Mouse (Mus musculus): ENCODE data around the gene Dbt. TPM values are rescaled to one million over a fixed set of nuclear protein-coding genes. Genes with fewer than 3 reads are reported as not detected.
A peak's percentile ranks its signal among the peaks of the same experiment; 100 is the strongest.

The Dbt gene
- polyA plus RNA-seq, 1 experiment from 2014 or later = 16.9 TPM

DNA sequence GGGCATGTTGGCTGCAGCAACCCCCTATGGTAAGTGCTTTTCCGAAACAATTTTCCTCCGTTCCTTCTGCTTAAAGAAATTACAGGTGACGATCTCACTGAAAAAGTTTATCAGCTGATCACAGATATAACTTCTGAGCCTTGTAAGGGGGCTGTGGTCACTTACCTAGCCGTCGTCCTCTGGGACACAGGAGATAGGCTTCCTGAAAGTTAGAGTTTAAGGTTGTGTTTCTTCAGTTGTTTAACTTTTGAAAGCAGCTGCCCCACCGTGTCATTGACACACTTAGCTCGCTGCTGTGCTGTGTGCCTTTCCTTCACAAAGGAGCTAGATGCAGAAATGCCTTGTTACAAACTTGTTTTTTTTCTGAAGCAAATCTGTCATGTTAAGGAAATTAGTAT lies 50.2 kb downstream of the Dbt start:
- no peaks in the 10 kb centered on the region for H3K9me3 ChIP-seq (ENCODE audit: control insufficient read depth, low read length)
- no peak for ATAC-seq
- H3K4me1 ChIP-seq (replicated peaks; ENCODE audit: control insufficient read depth, insufficient read depth, low read length) = no peaks in the 10 kb centered on the region
- H3K4me3 ChIP-seq (replicated peaks; ENCODE audit: low read length) = no peak overlapping the region
- WGBS = 84% methylated on average over 7 of the region's 7 CpGs
- no peak overlapping the region for H3K9ac ChIP-seq (replicated peaks; ENCODE audit: low read depth, low read length)
- H3K36me3 ChIP-seq (ENCODE audit: control insufficient read depth, insufficient read depth) = no peaks in the 10 kb centered on the region
- H3K4me2 ChIP-seq (ENCODE audit: low read length) = no peak overlapping the region
- no peak overlapping the region for H3K27ac ChIP-seq (ENCODE audit: low read length)
- no peaks in the 10 kb centered on the region for H3K27me3 ChIP-seq (replicated peaks; ENCODE audit: control insufficient read depth, insufficient read depth, low read length)

GRCm38 (mm10) chr3:116570628-116571027 lies 57.8 kb downstream of the Dbt start:
- ATAC-seq = no peak
- no peak overlapping the region for H3K4me2 ChIP-seq (ENCODE audit: low read length)
- no peak overlapping the region for H3K9ac ChIP-seq (replicated peaks; ENCODE audit: low read depth, low read length)
- H3K4me3 ChIP-seq (replicated peaks; ENCODE audit: low read length) = no peak overlapping the region
- no peaks in the 10 kb centered on the region for H3K27me3 ChIP-seq (replicated peaks; ENCODE audit: control insufficient read depth, insufficient read depth, low read length)
- no peaks in the 10 kb centered on the region for H3K36me3 ChIP-seq (ENCODE audit: control insufficient read depth, insufficient read depth)
- WGBS = 79% methylated on average over 2 of the region's 2 CpGs
- no peaks in the 10 kb centered on the region for H3K4me1 ChIP-seq (replicated peaks; ENCODE audit: control insufficient read depth, insufficient read depth, low read length)
- no peak overlapping the region for H3K27ac ChIP-seq (ENCODE audit: low read length)
- no peaks in the 10 kb centered on the region for H3K9me3 ChIP-seq (ENCODE audit: control insufficient read depth, low read length)

GRCm38 (mm10) chr3:116577286-116577685 lies 64.4 kb downstream of the Dbt start:
- H3K4me2 ChIP-seq (ENCODE audit: low read length) = no peak overlapping the region
- H3K4me3 ChIP-seq (replicated peaks; ENCODE audit: low read length) = no peak overlapping the region
- ATAC-seq = no peak
- H3K36me3 ChIP-seq (ENCODE audit: control insufficient read depth, insufficient read depth) = peaks cover 14% of the 10 kb centered on the region
- H3K4me1 ChIP-seq (replicated peaks; ENCODE audit: control insufficient read depth, insufficient read depth, low read length) = no peaks in the 10 kb centered on the region
- H3K9me3 ChIP-seq (ENCODE audit: control insufficient read depth, low read length) = no peaks in the 10 kb centered on the region
- no peak overlapping the region for H3K27ac ChIP-seq (ENCODE audit: low read length)
- H3K9ac ChIP-seq (replicated peaks; ENCODE audit: low read depth, low read length) = no peak overlapping the region
- no peaks in the 10 kb centered on the region for H3K27me3 ChIP-seq (replicated peaks; ENCODE audit: control insufficient read depth, insufficient read depth, low read length)
- WGBS = 69% methylated on average over 3 of the region's 3 CpGs

- peaks cover 31% of the 10 kb centered on the region for H3K36me3 ChIP-seq (ENCODE audit: control insufficient read depth, insufficient read depth)
- no peak overlapping the region for H3K9ac ChIP-seq (replicated peaks; ENCODE audit: low read depth, low read length)
- no peaks in the 10 kb centered on the region for H3K27me3 ChIP-seq (replicated peaks; ENCODE audit: control insufficient read depth, insufficient read depth, low read length)
- H3K27ac ChIP-seq (ENCODE audit: low read length) = no peak overlapping the region
- WGBS = 93% methylated on average over 9 of the region's 9 CpGs
- no peaks in the 10 kb centered on the region for H3K9me3 ChIP-seq (ENCODE audit: control insufficient read depth, low read length)
- ATAC-seq = no peak
- H3K4me2 ChIP-seq (ENCODE audit: low read length) = no peak overlapping the region
- H3K4me3 ChIP-seq (replicated peaks; ENCODE audit: low read length) = no peak overlapping the region
- H3K4me1 ChIP-seq (replicated peaks; ENCODE audit: control insufficient read depth, insufficient read depth, low read length) = no peaks in the 10 kb centered on the region
Measured at GRCm38 (mm10) chr3:116582201-116582600, 69.3 kb downstream of the Dbt start.

DNA sequence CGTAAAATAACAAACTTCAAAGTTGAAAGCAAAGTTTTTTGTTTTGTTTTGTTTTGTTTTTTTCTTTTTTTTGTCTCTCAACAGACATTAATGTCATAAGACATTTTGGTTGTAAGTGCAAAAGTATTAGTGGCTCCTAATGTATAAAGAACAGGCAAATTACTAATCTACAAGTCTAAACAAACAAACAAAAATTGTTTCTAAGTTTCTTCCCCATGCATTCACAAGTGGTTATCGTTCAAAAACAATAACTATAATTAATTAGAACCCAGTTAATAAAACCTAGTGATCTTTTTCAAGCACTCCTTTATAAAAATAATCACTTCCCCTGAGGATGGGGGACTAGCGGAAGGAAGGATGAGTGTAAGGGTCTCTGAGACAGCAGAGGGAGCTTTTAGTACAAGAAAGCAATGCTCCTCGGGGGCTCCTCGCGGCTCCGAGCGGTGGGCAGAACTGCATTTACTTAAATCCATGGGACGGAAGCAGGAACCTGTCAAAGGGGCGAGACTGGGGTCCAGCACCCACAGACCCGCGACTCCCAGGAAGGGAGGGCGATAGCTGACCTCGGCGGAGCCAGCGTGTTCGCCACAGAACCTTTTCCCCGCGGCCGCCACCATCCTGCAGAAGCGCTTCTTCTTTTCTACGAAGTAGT lies 81.3 kb downstream of the Dbt start:
- H3K4me2 ChIP-seq (ENCODE audit: low read length) = peak overlapping the region; percentile 47
- no peaks in the 10 kb centered on the region for H3K27me3 ChIP-seq (replicated peaks; ENCODE audit: control insufficient read depth, insufficient read depth, low read length)
- H3K9ac ChIP-seq (replicated peaks; ENCODE audit: low read depth, low read length) = peak overlapping the region; percentile 75
- H3K4me3 ChIP-seq (replicated peaks; ENCODE audit: low read length) = peak overlapping the region; percentile 62
- ATAC-seq = peak; percentile 84
- H3K27ac ChIP-seq (ENCODE audit: low read length) = peak overlapping the region; percentile 86
- H3K4me1 ChIP-seq (replicated peaks; ENCODE audit: control insufficient read depth, insufficient read depth, low read length) = peaks cover 11% of the 10 kb centered on the region
- no peaks in the 10 kb centered on the region for H3K9me3 ChIP-seq (ENCODE audit: control insufficient read depth, low read length)
- H3K36me3 ChIP-seq (ENCODE audit: control insufficient read depth, insufficient read depth) = peaks cover 12% of the 10 kb centered on the region
- whole genome bisulfite sequencing = 2% methylated on average over 21 of the region's 22 CpGs

DNA sequence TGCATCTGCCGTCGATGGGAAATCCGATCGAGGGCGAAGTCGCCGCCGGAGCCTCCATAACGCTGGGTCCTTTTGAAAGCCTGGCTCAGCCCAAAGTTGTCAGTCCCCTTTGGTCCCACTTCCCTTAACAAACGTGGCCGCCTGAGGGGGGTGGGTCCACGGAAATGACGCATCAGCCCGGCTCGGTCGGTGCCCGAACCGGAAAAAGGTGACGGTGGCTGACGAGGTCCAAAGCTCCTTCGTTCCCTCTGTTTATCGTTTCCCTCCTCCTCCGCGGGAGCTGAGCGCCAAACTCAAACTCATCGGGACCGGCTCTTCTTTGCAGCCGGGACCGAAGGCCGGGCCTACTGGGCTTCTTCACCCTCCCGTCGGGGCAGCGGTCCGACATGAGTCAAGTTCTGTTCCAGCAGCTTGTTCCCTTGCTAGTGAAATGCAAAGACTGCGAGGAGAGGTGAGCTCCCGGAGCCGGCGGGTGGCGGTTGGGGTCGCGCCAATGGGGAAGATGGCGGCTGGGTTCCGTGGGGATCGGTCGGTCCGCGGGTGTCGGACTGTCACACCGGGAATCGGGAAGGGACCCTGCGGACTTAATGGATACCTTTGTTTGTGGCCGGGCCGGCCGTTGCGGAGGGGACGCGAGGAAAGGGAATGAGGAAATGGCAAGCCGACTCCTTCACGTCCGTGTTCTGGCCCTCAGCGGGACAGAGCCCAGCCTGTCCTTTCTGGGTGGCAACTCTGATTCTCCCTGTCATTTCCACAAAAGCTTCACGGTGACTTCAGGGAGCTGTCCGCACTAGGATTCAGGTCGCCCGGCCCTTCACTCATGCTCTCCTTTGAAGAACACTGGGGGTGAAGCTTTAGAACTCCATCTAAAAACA lies 82.1 kb downstream of the Dbt start, which contains the start of gene Sass6:
Gene Sass6, plus strand, starts transcription at position 255 of the 875 bp plus-strand sequence.
- H3K27me3 ChIP-seq (replicated peaks; ENCODE audit: control insufficient read depth, insufficient read depth, low read length) = no peaks in the 10 kb centered on the region
- H3K9ac ChIP-seq (replicated peaks; ENCODE audit: low read depth, low read length) = peak within 1 kb of the TSS; percentile 75
- peak within 1 kb of the TSS; percentile 62 for H3K4me3 ChIP-seq (replicated peaks; ENCODE audit: low read length)
- peak within 1 kb of the TSS; percentile 81 for H3K4me2 ChIP-seq (ENCODE audit: low read length)
- peak within 1 kb of the TSS; percentile 86 for H3K27ac ChIP-seq (ENCODE audit: low read length)
- peaks cover 6% of the 10 kb centered on the region; the same call in 1 of the 2 replicates for H3K36me3 ChIP-seq (ENCODE audit: control insufficient read depth, insufficient read depth)
- ATAC-seq = peak; percentile 98
- H3K9me3 ChIP-seq (ENCODE audit: control insufficient read depth, low read length) = no peaks in the 10 kb centered on the region
- H3K4me1 ChIP-seq (replicated peaks; ENCODE audit: control insufficient read depth, insufficient read depth, low read length) = peaks cover 11% of the 10 kb centered on the region
- WGBS = under 1% methylated on average over 65 of the region's 65 CpGs

DNA sequence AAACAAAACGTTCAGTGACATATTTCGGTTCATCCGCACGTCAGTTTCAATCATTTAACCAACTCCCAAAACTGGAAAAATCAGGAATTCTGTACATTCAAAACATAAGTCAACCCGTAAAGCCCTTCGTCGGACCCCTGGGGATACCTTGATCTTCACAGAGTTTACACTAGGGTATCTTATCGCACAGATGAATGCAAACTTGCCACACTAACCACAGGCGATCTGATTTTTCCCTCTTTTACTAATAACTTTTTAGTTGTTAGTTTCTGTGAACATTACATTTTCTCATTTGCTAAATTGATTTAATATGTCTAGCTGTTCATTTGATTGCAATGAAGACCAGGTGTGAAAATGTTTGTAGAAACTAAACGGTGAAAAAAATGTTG lies 82.7 kb downstream of the Dbt start:
- no peak for ATAC-seq
- H3K4me1 ChIP-seq (replicated peaks; ENCODE audit: control insufficient read depth, insufficient read depth, low read length) = peaks cover 11% of the 10 kb centered on the region
- H3K9ac ChIP-seq (replicated peaks; ENCODE audit: low read depth, low read length) = peak overlapping the region; percentile 74
- H3K27me3 ChIP-seq (replicated peaks; ENCODE audit: control insufficient read depth, insufficient read depth, low read length) = no peaks in the 10 kb centered on the region
- H3K36me3 ChIP-seq (ENCODE audit: control insufficient read depth, insufficient read depth) = peaks cover 6% of the 10 kb centered on the region; the same call in 1 of the 2 replicates
- peak overlapping the region; percentile 81 for H3K4me2 ChIP-seq (ENCODE audit: low read length)
- 8% methylated on average over 10 of the region's 10 CpGs for WGBS
- peak overlapping the region; percentile 62 for H3K4me3 ChIP-seq (replicated peaks; ENCODE audit: low read length)
- no peak overlapping the region for H3K27ac ChIP-seq (ENCODE audit: low read length)
- H3K9me3 ChIP-seq (ENCODE audit: control insufficient read depth, low read length) = no peaks in the 10 kb centered on the region

Other genes with a start within 250 kb of the Dbt start
- gene Cdc14a, start 89.0 kb upstream of the Dbt start, polyA plus RNA-seq (2015; fragmentation: Nextera tagmentation; extraction: Ambion mirVana) = 6.9 and 7.7 TPM in 2 replicates
- gene Rtca, start 4.9 kb upstream of the Dbt start, polyA plus RNA-seq (2015; fragmentation: Nextera tagmentation; extraction: Ambion mirVana) = 104 and 106 TPM in 2 replicates
- gene Lrrc39, start 49.9 kb downstream of the Dbt start, polyA plus RNA-seq (2015; fragmentation: Nextera tagmentation; extraction: Ambion mirVana) = 0.29 and 0.42 TPM in 2 replicates
- gene Sass6, start 81.9 kb downstream of the Dbt start, polyA plus RNA-seq (2015; fragmentation: Nextera tagmentation; extraction: Ambion mirVana) = 18.2 and 19.3 TPM in 2 replicates
- gene Trmt13, start 101.5 kb downstream of the Dbt start, polyA plus RNA-seq (2015; fragmentation: Nextera tagmentation; extraction: Ambion mirVana) = 28.4 and 35.2 TPM in 2 replicates
- 77.2 and 81.1 TPM in 2 replicates for gene Mfsd14a, start 149.6 kb downstream of the Dbt start, polyA plus RNA-seq (2015; fragmentation: Nextera tagmentation; extraction: Ambion mirVana)
- gene Gm43191, start 168.2 kb downstream of the Dbt start, polyA plus RNA-seq (2015; fragmentation: Nextera tagmentation; extraction: Ambion mirVana) = not detected in 2 replicates
- gene Slc35a3, start 199.8 kb downstream of the Dbt start, polyA plus RNA-seq (2015; fragmentation: Nextera tagmentation; extraction: Ambion mirVana) = 8.1 and 8.3 TPM in 2 replicates